Mouse (Mus musculus) MEL (cell line): ENCODE data around the gene Cyp39a1.

Experiments used
- CTCF ChIP-seq, 3 experiments: IDR thresholded peaks in 2 of 3; conservative IDR thresholded peaks in 1 of 3; 2 replicates each; pipeline ENCODE4 v1.5.1; 2011 to 2012; ENCODE audit warnings: low read length in 3 of 3, low read depth in 2 of 3, mild to moderate bottlenecking in 2 of 3, improper control_type of control experiment in 1 of 3, inconsistent platforms in 1 of 3, mixed read lengths in 1 of 3, moderate library complexity in 1 of 3; ENCODE audit not compliant: control insufficient read depth in 1 of 3, insufficient read depth in 1 of 3, poor library complexity in 1 of 3, severe bottlenecking in 1 of 3
- E2F4 ChIP-seq: IDR thresholded peaks from 2 replicates; pipeline ENCODE4 v1.6.1; 2011; ENCODE audit warnings: low read depth, low read length, improper control_type of control experiment, borderline replicate concordance
- NELFE ChIP-seq: IDR thresholded peaks from 2 replicates; pipeline ENCODE4 v1.6.1; 2011; ENCODE audit warnings: low read depth, low read length, improper control_type of control experiment
- POLR2A ChIP-seq, 2 experiments: IDR thresholded peaks; 2 replicates each; pipeline ENCODE4 v1.6.1; 2011 to 2012; ENCODE audit warnings: low read length in 2 of 2, mild to moderate bottlenecking in 2 of 2, control low read depth in 1 of 2, improper control_type of control experiment in 1 of 2, low read depth in 1 of 2, moderate library complexity in 1 of 2; ENCODE audit not compliant: control insufficient read depth in 1 of 2, insufficient read depth in 1 of 2, poor library complexity in 1 of 2
- ZMIZ1 ChIP-seq: IDR thresholded peaks from 2 replicates; pipeline ENCODE4 v1.6.1; 2012; ENCODE audit warnings: low read depth, mild to moderate bottlenecking, inconsistent platforms, low read length, improper control_type of control experiment, moderate library complexity

- TF ChIP-seq CTCF (IDR thresholded peaks at IDR 0.05 in 2 of 3, conservative IDR thresholded peaks at IDR 0.05 in 1 of 3; ENCODE audit: control insufficient read depth in 1 of 3, insufficient read depth in 1 of 3, low read depth in 2 of 3, low read length in 3 of 3, poor library complexity in 1 of 3, severe bottlenecking in 1 of 3): no peak
- no peak for TF ChIP-seq E2F4
- no peak for TF ChIP-seq ZMIZ1
- TF ChIP-seq NELFE: no peak
- no peak for TF ChIP-seq POLR2A (IDR thresholded peaks at IDR 0.05; ENCODE audit: control insufficient read depth in 1 of 2, insufficient read depth in 1 of 2, low read depth in 1 of 2, low read length in 2 of 2, poor library complexity in 1 of 2)
Measured at GRCm38 (mm10) chr17:43752811-43753210, 85.6 kb downstream of the Cyp39a1 start.
